Mouse (Mus musculus): ENCODE measurements around the gene Zdhhc19.

DNA sequence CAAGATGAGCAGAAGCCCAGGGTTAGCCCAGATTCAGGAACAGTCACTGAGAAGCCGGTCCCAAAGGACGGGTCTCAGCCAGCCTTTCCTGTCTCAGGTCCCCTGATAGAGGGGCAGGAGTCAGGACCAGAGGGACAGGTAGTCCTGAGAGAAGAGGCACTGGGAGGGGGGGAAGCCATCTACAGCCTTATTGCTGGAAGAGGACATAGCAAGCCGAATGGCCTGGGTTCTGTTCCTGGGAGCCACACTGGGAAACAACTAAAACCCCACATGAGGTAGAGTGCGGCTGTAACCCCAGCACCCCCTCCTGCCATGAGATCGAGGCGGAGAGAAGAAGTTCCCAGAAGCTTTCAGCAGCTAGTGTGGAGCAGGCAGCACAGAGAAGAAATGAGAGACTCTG is 17.9 kb downstream of the Zdhhc19 start:
- no peak for TF ChIP-seq CTCF (IDR thresholded peaks at IDR 0.05; ENCODE audit: control insufficient read depth, insufficient read depth, insufficient read length)
- no peak for TF ChIP-seq MAX (IDR thresholded peaks at IDR 0.05)
- no peak for TF ChIP-seq USF1 (IDR thresholded peaks at IDR 0.05; ENCODE audit: low read depth)
- no peak for TF ChIP-seq FOSL1 (IDR thresholded peaks at IDR 0.05; ENCODE audit: insufficient read depth, low read length, poor library complexity, severe bottlenecking)
- TF ChIP-seq MYOG (IDR thresholded peaks at IDR 0.05; ENCODE audit: control insufficient read depth, extremely low read depth, insufficient read length), result no peak
